Mouse (Mus musculus): ENCODE results near the gene Rnf227.

Gene Rnf227

DNA sequence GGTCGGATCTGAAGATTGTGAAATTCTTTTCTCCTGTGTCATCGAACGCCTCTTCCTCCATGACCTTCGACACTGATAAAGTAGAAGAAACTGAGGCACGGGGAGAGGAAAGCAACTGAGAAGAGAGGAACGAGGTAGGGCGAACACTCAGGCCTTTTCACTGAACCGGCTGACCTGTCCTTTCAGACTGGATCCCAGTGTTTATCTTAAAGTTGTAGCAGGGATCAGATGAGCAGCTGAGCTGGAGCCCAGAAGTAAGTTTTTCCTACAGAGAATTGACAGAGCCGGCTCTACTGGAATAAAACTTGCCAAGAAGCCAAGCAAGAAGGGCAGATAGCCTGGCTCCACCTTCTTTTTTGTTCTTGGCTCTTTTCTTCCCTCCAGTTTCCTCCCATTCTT lies 30.6 kb downstream of the Rnf227 start:
- no peak for DNase-seq (ENCODE audit: low read depth, low spot score)

DNA sequence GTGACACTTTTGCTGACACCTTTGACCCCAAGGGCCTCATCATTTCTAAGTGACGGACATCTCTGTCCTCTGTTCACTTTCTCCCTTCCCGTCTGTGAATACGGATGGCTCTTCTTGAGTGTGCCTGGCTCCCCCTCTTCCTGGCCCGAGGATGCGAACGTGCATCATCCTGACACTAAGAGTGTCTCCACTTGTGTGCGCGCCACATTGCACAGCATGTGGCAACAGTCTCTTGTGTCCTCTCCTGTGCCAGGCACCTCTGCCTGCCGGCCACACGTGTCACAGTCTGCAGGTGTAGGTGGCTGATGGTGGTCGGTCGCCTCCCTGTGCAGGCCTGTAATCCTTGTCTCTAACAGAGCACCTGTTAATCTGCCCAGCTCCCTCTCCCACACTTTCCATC lies 31.3 kb downstream of the Rnf227 start:
- no peak for DNase-seq (ENCODE audit: low read depth, low spot score)

DNA sequence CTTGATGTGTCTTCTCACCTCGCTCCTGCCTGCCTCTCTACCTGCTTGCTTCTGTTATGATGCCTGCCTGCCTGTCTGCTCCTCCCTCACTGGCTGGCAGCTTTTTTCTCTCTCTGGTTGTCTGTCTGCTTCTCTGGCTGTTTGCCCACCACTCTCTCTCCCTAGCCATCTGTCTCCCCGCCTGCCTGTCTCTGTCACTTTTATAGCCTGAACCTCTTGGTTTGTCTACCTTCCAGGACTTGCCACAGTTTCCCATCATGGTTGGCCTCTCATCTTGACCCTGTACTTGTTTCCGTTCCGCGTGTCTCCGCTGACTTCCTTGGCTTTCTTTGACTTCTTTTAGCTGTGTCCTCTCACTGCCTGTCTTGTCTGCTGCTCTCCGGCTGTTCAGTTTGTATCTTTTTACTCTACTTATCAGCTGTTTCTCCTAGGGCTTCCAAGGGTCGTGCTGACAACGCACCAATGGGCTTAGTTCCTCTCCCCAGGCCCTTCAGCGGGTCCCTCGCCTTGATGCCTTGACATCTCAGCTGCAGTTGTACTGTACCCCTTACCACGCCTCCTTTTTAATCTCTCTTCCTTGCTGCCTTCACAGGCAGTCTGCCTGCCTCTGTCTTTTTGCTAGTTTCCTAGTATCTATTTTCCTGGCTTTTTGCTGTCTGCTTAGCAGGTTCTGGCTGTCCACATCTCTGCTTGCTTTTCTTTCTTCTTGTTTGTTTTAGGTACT lies 32.0 kb downstream of the Rnf227 start:
- no peak for DNase-seq (ENCODE audit: low read depth, low spot score)

DNA sequence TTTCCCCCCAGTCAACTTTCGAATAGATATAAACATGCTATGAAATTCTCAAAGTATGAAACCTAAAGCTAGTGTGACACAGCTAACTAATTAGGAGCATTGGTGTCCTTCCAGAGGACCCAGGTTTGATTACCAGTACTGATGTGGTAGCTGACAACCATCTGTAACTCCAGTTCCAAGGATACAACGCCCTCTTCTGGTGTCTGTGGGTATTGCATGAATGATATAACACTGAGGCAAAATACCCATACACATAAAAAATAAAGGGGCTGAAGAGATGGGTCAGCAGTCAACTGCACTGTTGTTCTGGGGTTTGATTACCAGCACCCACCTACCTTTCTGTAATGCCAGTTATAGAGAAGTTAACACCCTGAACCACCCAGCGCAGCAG lies 32.5 kb downstream of the Rnf227 start:
- DNase-seq (ENCODE audit: low read depth, low spot score) = peak; percentile 41

DNA sequence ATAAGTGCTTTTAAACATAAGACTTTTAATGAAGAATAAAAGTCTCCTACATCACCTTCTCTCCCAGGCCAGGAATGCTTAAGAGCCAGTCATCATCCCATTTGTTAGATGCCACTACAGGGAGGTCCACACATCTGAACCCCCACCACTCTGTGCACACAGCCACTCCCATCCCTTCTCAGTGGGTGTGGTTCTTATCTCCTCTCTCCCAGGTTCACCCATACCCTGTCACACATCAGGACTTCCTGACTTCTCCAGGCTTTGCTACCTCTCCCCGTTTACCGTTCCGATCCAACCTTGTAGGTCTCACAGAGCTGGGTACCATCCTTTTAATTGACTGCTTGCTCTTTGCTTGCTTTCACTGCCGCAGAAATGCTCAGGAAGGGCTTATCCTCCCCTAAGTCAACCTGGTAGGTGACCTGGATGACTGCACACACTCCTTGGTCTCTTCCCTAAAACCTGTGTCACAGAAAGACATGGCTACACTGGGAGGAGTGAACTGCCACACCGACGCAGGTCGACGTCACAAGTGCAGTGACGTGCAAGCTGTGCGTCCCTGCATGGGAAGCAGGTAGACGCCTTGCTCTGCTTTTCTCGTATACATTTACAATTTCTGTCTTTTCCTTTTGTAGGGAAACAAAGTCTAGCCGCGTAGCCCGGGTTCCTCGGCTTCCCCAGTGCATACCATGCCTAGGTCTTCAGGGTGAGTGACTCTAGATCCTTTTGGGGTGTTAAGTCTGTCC lies 33.1 kb downstream of the Rnf227 start:
- DNase-seq (ENCODE audit: low read depth, low spot score) = no peak

DNA sequence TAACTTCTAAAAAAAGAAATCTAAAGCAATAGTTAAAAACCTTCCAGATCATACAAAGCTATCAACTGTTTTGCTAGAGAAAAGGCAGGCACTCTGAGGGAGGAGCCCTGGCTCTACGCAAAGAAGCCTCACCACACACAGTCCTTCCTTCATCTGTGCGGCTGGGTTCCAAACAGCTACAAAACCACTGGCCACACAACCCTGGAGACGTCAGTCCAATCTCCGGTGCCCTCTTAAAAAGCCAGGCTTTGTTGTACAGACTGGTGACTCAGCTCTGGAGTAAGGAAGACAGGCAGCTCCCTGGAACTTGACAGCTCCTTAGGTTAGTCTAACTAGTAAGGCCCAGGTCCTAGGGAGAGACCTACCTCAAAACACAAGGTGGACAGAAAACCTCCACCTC lies 35.4 kb downstream of the Rnf227 start:
- no peak for DNase-seq (ENCODE audit: low read depth, low spot score)

DNA sequence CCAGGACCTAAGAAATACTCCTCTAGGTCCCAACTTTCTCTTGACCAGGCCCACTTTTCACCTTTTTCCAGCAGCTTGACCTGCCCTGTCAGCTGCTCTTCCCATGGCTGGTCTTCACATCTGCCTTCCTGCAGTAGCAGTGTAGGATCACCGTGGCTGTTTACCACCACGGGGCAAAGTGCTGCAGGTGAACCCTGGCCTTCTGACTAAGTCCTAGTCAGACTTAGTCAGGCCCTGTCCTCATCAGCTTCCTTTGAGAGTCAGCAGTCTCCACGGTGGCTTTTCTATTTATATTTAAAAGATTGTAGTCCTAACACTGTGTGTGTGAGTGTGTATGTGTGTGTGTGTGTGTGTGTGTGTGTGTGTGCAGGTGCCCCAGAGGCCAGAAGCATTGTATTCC lies 37.5 kb downstream of the Rnf227 start:
- no peak for DNase-seq (ENCODE audit: low read depth, low spot score)

DNA sequence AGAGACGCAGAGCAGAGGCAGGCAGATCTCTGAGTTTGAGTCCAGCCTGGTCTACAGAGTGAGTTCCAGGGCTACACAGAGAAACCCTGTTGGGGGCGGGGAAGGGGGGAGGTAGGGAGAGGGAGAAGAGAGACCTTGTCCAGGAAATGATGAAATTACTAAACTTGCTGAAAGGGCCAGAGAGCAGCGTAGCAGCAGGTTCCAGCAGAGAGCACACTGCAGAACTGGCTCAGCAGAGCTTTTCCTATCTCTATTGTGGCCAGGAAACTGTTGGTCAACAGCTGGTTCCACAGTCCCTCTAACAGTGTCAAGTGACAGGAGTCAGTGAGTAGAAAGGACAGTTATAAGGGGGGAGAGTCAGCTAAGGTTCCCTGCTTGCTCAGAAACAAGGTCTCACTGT lies 39.3 kb downstream of the Rnf227 start:
- DNase-seq (ENCODE audit: low read depth, low spot score) = no peak

DNA sequence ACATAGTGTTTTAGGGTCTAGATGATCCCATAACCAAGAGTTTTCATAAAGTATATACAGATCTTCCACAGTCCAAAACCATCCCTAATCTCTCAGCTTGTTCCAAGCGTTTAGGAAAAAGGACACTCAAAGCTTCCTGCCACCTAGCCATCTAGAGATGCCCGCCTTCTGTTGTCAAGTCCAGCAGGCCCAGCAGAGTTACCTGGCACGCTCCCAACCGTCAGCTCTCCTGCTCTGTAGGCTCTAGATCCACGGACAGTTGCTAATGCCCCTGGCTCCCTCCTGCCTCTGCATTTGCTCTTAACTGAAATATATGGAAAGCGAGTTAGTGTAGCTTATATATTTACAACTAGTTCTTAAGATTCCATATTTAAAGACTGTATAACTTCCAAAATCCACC lies 41.1 kb downstream of the Rnf227 start:
- no peak for DNase-seq (ENCODE audit: low read depth, low spot score)

DNA sequence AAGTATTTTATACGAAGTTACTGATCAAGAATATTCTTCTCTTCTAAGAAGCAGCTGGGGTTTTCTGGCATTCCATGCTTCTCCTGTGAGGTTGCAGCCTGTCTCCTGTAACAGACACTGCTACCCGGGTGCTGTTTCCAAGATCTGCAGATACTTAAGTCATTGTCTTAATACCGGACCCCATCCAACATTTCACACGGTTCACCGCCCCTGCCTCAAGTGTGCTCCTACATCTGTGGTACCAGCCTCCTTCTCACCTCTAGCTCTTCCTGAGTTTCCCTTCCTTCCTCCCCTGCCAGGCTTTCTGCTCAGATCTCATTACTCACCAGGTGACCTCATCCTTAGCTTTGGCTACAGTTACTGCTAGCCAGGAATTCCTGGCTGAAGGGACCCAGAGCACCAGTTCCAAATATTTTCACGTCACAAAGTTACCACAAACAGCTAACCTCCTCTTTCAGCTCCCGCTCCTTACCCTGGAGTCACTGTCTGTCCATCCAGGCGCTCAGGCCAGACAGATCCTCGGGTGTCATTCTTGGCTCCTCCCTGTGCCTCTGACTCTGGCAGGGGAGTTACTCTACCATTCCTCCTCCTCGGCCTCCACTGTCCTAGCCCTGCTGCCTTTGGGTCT lies 42.3 kb downstream of the Rnf227 start:
- DNase-seq (ENCODE audit: low read depth, low spot score) = no peak

DNA sequence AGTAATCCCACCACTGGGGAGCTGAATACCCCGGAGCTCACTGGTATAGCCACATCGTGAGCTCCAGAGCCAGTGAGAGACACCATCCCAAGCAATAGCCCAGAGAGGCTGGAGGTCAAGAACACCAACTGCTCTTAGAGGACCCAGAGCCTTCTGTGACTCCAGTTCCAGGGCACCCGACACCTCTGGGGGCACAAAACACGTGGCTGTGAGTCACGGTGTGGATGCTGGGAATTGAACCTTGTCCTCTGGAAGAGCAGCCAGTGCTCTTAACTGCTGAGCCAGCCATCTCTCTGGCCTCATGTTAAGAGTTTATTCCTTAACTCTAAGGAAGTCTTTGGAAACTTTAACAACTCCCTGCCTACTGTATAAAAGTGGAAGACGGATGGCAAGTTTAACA lies 44.7 kb downstream of the Rnf227 start:
- DNase-seq (ENCODE audit: low read depth, low spot score) = no peak

DNA sequence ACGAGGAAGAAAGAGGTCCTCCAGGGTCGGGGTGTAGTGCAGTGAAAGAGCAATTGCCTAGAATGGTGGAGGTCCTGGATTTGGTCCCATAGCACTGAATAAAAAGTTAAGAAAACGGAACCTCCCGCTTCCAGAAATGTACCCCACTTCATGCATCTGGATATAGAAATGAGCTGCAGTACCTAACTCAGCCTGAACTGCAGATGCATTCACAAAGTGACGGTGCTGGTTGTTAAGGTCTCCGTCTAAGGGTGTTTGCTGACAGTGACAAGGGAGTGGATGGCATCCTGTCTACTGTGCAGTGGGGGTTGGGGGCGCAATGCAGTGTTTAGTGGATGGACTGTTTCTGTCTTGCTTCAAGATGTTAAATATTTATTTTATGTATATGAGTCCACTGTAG lies 46.5 kb downstream of the Rnf227 start:
- no peak for DNase-seq (ENCODE audit: low read depth, low spot score)

DNA sequence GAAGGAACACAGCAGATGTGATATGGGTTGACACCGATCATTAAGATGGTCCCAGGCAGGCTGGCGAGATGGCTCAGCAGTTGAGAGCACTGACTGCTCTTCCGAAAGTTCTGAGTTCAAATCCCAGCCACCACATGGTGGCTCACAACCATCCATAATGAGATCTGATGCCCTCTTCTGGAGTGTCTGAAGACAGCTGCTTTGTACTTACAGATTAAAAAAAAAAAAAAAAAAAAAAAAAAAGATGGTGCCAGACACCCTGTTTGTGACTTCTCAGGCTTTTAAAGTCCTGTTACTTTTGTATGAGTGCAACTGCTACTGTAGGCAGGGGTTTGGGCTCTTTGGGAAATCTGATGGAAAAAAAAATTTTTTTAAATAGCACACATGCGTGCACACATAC lies 48.4 kb downstream of the Rnf227 start:
- no peak for DNase-seq (ENCODE audit: low read depth, low spot score)

DNA sequence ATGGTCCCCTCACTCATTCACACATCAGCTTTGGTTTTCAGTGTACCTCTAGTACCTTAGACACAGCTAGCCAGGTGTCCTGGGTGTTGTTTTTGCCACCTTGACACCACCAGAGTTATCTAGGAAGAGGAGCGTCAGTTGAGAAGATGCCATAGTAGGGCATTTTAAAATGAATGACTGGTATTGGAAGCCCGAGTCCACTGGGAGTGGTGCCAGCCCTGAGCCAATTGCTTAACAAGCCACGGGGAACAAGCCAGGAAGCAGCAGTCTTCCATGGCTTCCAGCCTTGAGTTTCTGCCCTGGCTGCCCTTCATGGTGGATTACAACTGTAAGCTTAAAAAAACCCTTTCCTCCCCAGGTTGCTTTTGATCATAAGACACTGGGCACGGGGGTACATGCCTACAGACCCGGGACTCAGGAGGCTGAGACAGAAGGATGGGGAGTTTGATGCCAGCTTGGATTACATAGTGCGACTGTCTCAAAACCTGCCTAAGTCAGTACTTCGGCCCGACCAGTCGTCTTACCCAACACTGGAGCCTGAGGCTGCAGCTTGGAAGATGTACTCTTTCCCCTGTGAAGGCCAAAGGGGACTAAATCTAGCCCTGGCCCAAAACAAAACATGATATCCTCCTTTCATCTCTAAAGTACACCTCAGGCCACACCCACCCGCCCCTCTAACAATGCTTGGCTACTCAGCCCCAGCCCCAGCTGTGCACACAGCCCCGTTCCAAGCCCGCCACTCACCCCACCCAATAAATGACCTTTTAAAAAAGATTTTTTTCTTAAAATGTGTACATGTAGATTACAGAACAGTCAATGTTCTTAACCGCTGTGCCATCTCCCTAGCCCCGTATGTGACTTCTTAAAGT lies 49.5 kb downstream of the Rnf227 start:
- no peak for DNase-seq (ENCODE audit: low read depth, low spot score)

DNA sequence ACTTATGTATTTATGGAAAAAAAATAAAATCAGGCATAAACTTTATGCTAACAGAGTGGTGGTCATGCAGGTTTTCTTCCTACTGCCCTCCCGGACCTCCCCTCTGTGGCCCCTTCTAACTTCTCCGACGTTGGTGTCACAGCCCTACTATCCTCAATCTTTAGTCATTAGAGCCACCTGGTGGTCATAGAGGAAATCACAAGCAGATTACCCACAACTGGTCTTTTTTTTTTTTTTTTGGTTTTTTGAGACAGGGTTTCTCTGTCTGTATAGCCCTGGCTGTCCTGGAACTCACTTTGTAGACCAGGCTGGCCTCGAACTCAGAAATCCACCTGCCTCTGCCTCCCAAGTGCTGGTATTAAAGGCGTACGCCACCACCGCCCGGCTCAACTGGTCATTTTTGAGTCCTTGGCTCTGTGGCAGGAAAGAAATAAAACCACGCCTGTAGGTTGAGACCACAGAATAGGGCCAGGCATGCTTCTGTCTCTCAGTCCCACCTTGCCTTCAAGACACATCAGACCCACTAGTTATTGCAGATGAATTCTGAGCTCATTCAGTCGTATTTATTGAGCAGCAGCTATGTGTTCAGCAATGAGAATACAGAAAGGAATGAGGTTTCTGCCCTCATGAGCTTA lies 50.3 kb downstream of the Rnf227 start:
- peak; percentile 75 for DNase-seq (ENCODE audit: low read depth, low spot score)

Data from A20 (cell line).